Mouse (Mus musculus): ENCODE measurements at regions not wholly inside any gene's neighbourhood (a gene's known extent, or its start where the extent isn't known, plus 50 kb on each side); places are given as distances from the start of the nearest gene placed in this dataset.
A peak's percentile ranks its signal among the peaks of the same experiment; 100 is the strongest.

DNA sequence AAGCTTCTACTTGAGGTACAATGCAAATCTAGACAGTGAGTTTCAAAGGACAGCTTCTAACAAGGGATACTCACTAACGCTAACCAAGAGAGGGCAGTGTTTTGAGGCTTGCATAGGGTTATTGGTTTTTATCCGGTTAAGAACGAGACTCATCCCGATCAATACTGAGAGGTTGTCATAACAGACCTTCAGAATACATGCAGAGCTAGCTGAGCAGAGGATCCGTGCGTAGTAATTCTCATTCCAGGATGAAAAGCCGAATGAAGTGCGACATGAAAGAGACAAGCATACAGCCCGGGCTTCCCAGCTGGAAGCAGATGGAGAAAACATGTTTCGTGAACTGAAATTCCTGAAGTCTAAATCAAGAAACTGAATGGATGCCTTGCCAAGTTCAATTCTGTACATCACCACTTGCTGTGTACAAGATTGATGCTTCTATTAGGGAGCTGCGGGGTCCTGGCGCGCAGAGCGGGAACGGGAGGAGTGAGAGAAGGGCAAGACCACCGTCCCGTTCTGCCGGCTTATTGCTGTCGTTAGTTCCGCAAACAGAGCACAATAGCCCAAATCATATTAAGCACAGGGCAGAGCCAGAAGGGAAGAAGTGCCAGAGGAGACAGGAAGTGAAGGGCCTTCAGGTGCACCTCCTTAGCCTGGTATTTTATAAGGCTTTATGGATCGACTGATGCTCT is 65.4 kb upstream of the Tes start:
- DNase-seq (ENCODE audit: low read depth): no peak

DNA sequence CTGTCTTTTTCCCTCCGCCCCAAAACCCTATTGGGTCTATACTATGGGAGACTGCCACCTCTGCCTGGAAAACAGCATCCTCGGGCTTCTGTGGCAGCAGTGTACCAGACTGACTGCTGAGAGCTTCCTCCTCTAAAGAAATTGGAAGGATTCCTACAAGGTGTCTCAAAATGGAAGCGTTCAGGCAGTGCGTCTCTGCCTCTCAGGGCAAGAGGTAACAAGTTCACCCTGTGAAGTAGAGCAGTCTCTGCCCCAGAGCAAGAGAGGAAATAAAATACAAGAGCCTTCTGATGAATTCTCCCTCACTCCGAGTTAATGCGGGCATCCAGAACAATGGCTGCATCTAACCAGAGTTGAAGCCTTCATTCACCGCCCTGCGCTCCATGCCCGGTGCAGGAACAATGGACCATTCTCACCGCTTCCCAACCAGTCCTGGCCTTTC is 69.4 kb upstream of the Tes start:
- no peak for DNase-seq (ENCODE audit: low read depth)

DNA sequence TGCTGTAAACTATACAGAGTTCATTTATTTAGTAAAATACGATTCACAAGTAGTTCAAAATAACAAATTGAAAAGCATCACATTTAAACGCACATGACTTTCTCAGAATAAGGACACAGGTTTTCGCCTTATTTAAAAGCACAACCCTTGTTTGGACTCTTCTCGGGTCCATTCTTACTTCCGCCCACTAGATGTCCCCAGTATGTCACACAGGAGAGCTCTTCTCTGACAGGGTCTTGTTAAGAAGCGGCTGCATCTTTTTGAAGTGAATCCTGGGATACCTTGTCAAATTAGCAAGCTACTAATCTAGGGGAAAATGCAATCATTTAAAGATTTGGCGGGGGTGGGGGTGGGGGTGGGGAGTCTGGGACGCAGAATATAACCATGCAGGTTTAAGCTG is 70.2 kb upstream of the Tes start:
- peak; percentile 66 for DNase-seq (ENCODE audit: low read depth)

DNA sequence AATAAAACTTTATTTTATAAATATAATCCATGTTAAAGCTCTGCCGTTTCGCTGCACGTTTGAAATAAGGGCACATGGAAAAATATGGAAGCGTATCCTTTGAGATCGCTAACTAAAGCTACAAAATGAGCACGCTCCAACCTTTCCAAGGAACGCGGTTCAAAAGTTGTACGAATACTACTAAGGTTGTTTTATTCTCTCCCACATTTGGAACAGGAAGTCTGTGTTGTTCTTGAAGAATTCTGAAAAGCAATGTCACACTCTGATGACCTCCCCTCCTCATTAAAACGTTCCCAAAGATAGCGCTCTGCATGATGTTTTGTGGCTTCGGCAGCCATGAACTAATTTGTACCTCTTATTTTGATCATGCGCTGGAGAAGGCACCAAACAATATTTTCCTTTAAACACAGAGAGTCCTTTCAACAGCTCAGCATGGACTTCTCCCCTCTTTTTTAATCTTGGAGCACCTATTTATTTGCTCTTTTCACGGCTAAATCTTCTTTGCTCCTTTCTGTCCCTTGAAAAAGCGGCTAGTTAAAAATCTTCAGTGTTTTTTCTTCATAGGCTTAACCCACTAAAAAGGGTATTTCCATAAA is 72.9 kb upstream of the Tes start:
- DNase-seq (ENCODE audit: low read depth): no peak

DNA sequence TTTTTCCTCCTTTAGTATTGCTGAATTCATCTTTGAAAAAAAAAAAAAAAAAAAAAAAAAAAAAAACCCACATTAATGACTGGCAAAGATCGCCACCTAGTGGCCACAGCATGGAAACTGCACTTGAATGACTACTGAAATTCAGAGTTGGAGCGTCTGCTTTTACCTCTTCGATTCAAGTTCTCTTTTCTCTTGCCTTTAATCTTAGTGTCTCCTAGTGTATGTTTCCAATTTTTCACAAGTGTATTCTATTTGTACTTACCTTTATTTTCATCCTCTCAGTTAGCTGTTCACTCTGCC is 79.9 kb upstream of the Tfec start:
- DNase-seq (ENCODE audit: low read depth): peak; percentile 65

DNA sequence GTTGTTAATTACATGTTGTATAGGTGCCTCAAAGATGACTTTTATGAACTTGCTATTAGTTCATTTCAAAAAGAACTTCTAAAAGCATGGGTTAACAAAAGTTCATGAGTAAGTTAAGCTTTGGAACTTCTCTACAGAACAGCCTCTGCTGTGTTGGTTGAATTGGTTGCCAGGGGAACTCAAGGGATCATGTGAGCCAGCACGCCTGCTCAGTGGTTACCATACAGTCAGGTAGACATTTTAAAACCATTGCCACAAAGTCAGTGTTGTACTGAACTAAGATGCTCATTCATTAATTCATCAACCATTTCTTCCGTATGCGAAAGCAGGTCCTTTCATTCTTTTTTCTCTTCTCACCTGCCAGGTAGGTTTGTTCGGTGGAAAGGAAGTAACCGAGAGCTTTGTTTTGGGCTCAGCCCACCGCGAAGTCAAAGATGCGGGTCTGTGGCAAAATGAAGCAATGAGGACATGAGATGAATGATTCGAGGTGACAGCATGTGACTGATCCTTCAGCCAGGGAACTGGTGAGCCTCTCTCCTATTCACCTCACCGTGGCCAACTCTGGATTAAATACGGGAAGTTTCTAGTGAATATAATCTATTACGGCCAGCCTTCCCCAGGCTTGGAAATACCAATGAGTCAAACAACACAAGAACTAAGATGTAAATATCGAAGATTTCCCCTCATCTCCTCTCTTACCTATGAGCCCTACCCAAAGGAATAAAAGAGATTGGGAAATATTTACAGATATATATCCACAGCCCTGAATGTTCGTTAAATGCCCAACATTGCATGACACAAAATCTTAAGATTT is 79.4 kb upstream of the Tfec start:
- DNase-seq (ENCODE audit: low read depth): no peak

DNA sequence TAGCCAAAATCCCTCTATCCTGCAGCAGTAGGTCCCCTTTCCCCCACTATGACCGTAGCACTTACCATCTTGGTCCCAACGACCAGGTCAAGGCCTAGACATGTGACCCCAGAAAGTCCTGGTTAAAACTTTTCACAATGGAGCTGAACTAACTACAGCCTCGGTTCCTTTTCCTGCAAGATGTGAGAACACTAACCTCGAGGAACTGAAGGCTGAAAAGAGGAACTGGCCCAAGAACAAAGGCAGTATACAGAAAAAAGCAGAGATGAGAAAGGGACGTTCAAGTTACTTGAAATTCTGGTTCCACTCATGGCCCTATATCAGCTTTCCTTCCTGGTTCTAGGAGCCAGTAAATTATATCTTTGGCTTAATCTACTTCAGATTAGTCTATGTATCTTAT is 67.4 kb upstream of the Tfec start:
- DNase-seq (ENCODE audit: low read depth): peak; percentile 25

DNA sequence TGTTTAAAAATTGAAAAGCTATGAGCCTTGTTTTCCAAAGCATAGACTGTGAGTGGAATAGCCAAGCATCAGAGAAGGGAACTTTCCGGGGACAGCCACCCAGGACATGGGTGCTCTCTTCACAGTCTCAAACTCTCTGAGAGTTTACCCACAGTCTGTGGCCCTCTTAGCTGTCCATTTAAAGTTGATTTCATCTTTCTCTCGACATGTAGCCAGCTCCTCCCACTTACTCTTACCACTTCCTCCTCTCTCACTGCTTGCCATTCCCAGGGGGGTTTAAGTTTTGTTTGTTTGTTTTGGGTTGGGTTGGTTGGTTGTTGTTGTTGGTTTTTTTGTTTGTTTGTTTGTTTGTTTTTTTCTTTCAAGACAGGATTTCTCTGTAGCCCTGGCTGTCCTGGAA is 66.1 kb upstream of the Tfec start:
- DNase-seq (ENCODE audit: low read depth): no peak

DNA sequence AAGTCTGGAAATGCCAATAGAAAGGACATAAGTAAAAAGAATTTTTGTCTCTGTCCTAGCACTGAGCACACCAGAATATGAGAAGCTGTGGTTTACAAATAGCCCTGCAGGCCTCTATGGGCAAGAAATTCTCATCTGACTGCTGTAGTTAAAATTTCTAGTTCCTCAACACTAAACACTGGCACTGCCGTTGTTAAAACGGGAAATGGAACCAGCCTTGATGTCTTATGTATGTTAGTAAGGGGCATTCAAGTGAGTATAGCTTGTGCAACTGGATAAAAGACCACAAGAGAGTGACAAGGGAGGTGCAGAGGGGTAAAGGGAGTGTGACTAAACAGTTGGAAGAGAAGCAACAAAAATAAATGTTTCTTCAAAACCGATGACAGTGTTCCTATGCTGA is 65.7 kb upstream of the Tfec start:
- DNase-seq (ENCODE audit: low read depth): no peak

DNA sequence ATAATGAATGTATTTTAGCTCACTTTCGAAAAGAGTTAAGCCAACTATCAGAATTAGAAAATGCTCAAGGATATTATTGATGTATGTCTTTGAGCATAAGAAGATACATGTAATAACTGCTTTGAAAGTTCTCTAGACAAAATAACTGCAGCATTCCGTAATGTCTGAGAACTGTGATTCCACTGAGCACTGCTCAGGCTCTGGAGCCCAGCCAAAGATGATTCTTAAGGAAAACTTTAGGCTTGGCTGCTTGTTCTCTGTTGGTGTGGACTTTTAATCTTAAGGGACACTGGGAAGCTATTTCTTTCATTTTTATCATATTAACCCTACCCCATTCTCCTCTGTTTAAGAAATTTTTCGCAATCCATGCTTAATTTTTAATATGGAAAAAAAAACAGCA is 59.9 kb upstream of the Tfec start:
- no peak for DNase-seq (ENCODE audit: low read depth)

DNA sequence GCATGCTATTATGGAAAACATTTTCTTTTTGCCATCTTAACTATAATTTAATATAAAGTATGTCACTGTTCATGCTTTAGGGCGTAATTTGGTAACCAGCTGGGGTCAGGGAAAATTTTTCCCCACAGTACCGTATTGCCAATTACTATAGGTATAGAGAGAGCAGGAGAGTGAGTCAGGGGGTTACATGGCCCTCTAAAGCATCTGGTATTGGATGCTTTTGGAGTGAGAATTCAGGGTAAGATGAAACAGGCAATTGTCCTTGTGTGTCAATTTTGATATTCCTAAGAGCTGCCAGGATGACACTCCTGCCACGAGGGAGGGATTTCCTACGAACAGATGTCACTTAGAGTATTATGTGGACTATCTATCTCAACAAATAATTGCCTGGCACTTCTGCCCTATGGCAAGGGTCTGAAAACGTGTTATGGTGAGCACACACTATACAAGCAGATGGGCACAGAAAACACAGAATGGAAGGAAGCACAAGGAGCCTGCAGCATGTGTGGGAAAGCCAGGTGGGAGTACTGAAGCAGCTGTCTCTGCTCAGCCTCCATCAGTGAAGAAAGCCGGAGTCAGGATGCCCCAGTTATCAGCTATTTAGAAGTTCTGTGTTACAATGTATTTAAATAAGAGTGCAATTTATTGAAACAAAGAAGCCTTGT is 58.7 kb upstream of the Tfec start:
- no peak for DNase-seq (ENCODE audit: low read depth)
